Mouse (Mus musculus): ENCODE results near the gene Plekha6. TPM values are rescaled to one million over a fixed set of nuclear protein-coding genes. Genes with fewer than 3 reads are reported as not detected.

Plekha6 gene
- polyA plus RNA-seq, 1 experiment from 2014 or later, result 2.6 TPM

- 37% methylated on average over 9 of the region's 9 CpGs for WGBS
- Histone ChIP-seq H3K9me3 (no peaks in the 10 kb centered on the region), H3K4me3 (no peak overlapping the region), H3K36me3 (no peaks in the 10 kb centered on the region), H3K9ac (no peak overlapping the region), H3K27me3 (peaks cover 9% of the 10 kb centered on the region; the same call in 1 of the 2 replicates), H3K4me2 (replicated peaks) (peak overlapping the region; percentile 14; the same call in 1 of the 2 replicates), H3K27ac (no peak overlapping the region), H3K4me1 (peaks cover 37% of the 10 kb centered on the region)
- no peak for ATAC-seq (ENCODE audit: low FRiP score, low read depth)
Observed at GRCm38 (mm10) chr1:133254856-133255764, 91.1 kb downstream of the Plekha6 start.

GRCm38 (mm10) chr1:133255776-133256175, 91.8 kb downstream of the Plekha6 start:
- Histone ChIP-seq H3K4me1 (peaks cover 37% of the 10 kb centered on the region), H3K9me3 (no peaks in the 10 kb centered on the region), H3K36me3 (no peaks in the 10 kb centered on the region), H3K4me3 (no peak overlapping the region), H3K4me2 (replicated peaks) (no peak overlapping the region), H3K27ac (no peak overlapping the region), H3K27me3 (peaks cover 9% of the 10 kb centered on the region; the same call in 1 of the 2 replicates), H3K9ac (no peak overlapping the region)
- 37% methylated on average over 5 of the region's 5 CpGs for WGBS
- ATAC-seq (ENCODE audit: low FRiP score, low read depth), result no peak

GRCm38 (mm10) chr1:133256347-133256746, 92.3 kb downstream of the Plekha6 start:
- Histone ChIP-seq H3K27ac (no peak overlapping the region), H3K4me1 (peaks cover 31% of the 10 kb centered on the region), H3K9me3 (no peaks in the 10 kb centered on the region), H3K27me3 (peaks cover 9% of the 10 kb centered on the region; the same call in 1 of the 2 replicates), H3K9ac (no peak overlapping the region), H3K4me3 (no peak overlapping the region), H3K36me3 (no peaks in the 10 kb centered on the region), H3K4me2 (replicated peaks) (no peak overlapping the region)
- no peak for ATAC-seq (ENCODE audit: low FRiP score, low read depth)
- WGBS, result 78% methylated on average over 8 of the region's 8 CpGs

GRCm38 (mm10) chr1:133258694-133259093, 94.7 kb downstream of the Plekha6 start:
- 64% methylated on average over 6 of the region's 6 CpGs for WGBS
- no peaks in the 10 kb centered on the region for H3K36me3 ChIP-seq
- no peak overlapping the region for H3K4me3 ChIP-seq
- no peak overlapping the region for H3K27ac ChIP-seq
- H3K27me3 ChIP-seq, result peaks cover 7% of the 10 kb centered on the region
- peaks cover 13% of the 10 kb centered on the region for H3K4me1 ChIP-seq
- no peak for ATAC-seq (ENCODE audit: low FRiP score, low read depth)
- no peak overlapping the region for H3K9ac ChIP-seq
- H3K4me2 ChIP-seq (replicated peaks), result no peak overlapping the region
- 0 out of 2 replicates have a peak, but pooled peaks cover 5% of the 10 kb centered on the region for H3K9me3 ChIP-seq

GRCm38 (mm10) chr1:133262628-133263027, 98.6 kb downstream of the Plekha6 start:
- Histone ChIP-seq H3K4me3 (no peak overlapping the region), H3K9ac (no peak overlapping the region), H3K4me1 (peaks cover under 1% of the 10 kb centered on the region; the same call in 1 of the 2 replicates), H3K27ac (no peak overlapping the region), H3K36me3 (no peaks in the 10 kb centered on the region), H3K27me3 (peaks cover 8% of the 10 kb centered on the region), H3K9me3 (0 out of 2 replicates have a peak, but pooled peaks cover 5% of the 10 kb centered on the region), H3K4me2 (replicated peaks) (no peak overlapping the region)
- 89% methylated on average over 6 of the region's 6 CpGs for WGBS
- ATAC-seq (ENCODE audit: low FRiP score, low read depth), result no peak

GRCm38 (mm10) chr1:133263134-133263533, 99.1 kb downstream of the Plekha6 start:
- H3K4me3 ChIP-seq, result no peak overlapping the region
- peaks cover 5% of the 10 kb centered on the region for H3K4me1 ChIP-seq
- WGBS, result 86% methylated on average over 7 of the region's 7 CpGs
- H3K9ac ChIP-seq, result no peak overlapping the region
- H3K9me3 ChIP-seq, result 0 out of 2 replicates have a peak, but pooled peaks cover 5% of the 10 kb centered on the region
- no peak for ATAC-seq (ENCODE audit: low FRiP score, low read depth)
- H3K27me3 ChIP-seq, result peaks cover 11% of the 10 kb centered on the region
- H3K4me2 ChIP-seq (replicated peaks), result no peak overlapping the region
- no peak overlapping the region for H3K27ac ChIP-seq
- no peaks in the 10 kb centered on the region for H3K36me3 ChIP-seq

- Histone ChIP-seq H3K9me3 (0 out of 2 replicates have a peak, but pooled peaks cover 5% of the 10 kb centered on the region), H3K4me1 (peaks cover 6% of the 10 kb centered on the region), H3K27ac (no peak overlapping the region), H3K27me3 (peaks cover 11% of the 10 kb centered on the region), H3K4me2 (replicated peaks) (no peak overlapping the region), H3K4me3 (no peak overlapping the region), H3K9ac (no peak overlapping the region), H3K36me3 (no peaks in the 10 kb centered on the region)
- WGBS, result 72% methylated on average over 12 of the region's 12 CpGs
- no peak for ATAC-seq (ENCODE audit: low FRiP score, low read depth)
Observed at GRCm38 (mm10) chr1:133264367-133264766, 100.4 kb downstream of the Plekha6 start.

GRCm38 (mm10) chr1:133265114-133265766, 101.2 kb downstream of the Plekha6 start:
- Histone ChIP-seq H3K9ac (no peak overlapping the region), H3K9me3 (0 out of 2 replicates have a peak, but pooled peaks cover 5% of the 10 kb centered on the region), H3K4me2 (replicated peaks) (no peak overlapping the region), H3K27me3 (peaks cover 11% of the 10 kb centered on the region), H3K4me3 (no peak overlapping the region), H3K4me1 (peaks cover 6% of the 10 kb centered on the region), H3K27ac (no peak overlapping the region), H3K36me3 (no peaks in the 10 kb centered on the region)
- WGBS, result 61% methylated on average over 11 of the region's 11 CpGs
- ATAC-seq (ENCODE audit: low FRiP score, low read depth), result no peak

- Histone ChIP-seq H3K27me3 (peaks cover 11% of the 10 kb centered on the region; the same call in 1 of the 2 replicates), H3K9ac (no peak overlapping the region), H3K4me1 (peaks cover 6% of the 10 kb centered on the region), H3K36me3 (no peaks in the 10 kb centered on the region), H3K4me2 (replicated peaks) (no peak overlapping the region), H3K9me3 (0 out of 2 replicates have a peak, but pooled peaks cover 5% of the 10 kb centered on the region), H3K27ac (no peak overlapping the region), H3K4me3 (no peak overlapping the region)
- 53% methylated on average over 3 of the region's 3 CpGs for WGBS
- no peak for ATAC-seq (ENCODE audit: low FRiP score, low read depth)
Observed at GRCm38 (mm10) chr1:133267094-133267493, 103.1 kb downstream of the Plekha6 start.

GRCm38 (mm10) chr1:133267813-133268492, 103.9 kb downstream of the Plekha6 start:
- H3K27me3 ChIP-seq, result peaks cover 11% of the 10 kb centered on the region; the same call in 1 of the 2 replicates
- no peak overlapping the region for H3K4me3 ChIP-seq
- H3K9ac ChIP-seq, result no peak overlapping the region
- H3K4me2 ChIP-seq (replicated peaks), result no peak overlapping the region
- ATAC-seq (ENCODE audit: low FRiP score, low read depth), result no peak
- no peak overlapping the region for H3K27ac ChIP-seq
- H3K4me1 ChIP-seq, result peaks cover 6% of the 10 kb centered on the region
- 31% methylated on average over 10 of the region's 10 CpGs for WGBS
- H3K9me3 ChIP-seq, result no peaks in the 10 kb centered on the region
- no peaks in the 10 kb centered on the region for H3K36me3 ChIP-seq

GRCm38 (mm10) chr1:133268503-133268902, 104.5 kb downstream of the Plekha6 start:
- H3K27ac ChIP-seq, result no peak overlapping the region
- peaks cover 11% of the 10 kb centered on the region; the same call in 1 of the 2 replicates for H3K27me3 ChIP-seq
- H3K9me3 ChIP-seq, result no peaks in the 10 kb centered on the region
- H3K4me3 ChIP-seq, result no peak overlapping the region
- peaks cover 6% of the 10 kb centered on the region for H3K4me1 ChIP-seq
- H3K4me2 ChIP-seq (replicated peaks), result no peak overlapping the region
- WGBS, result 70% methylated on average over 3 of the region's 3 CpGs
- ATAC-seq (ENCODE audit: low FRiP score, low read depth), result no peak
- no peaks in the 10 kb centered on the region for H3K36me3 ChIP-seq
- no peak overlapping the region for H3K9ac ChIP-seq
